Mouse (Mus musculus): ENCODE results near the gene Wdr25.

DNA sequence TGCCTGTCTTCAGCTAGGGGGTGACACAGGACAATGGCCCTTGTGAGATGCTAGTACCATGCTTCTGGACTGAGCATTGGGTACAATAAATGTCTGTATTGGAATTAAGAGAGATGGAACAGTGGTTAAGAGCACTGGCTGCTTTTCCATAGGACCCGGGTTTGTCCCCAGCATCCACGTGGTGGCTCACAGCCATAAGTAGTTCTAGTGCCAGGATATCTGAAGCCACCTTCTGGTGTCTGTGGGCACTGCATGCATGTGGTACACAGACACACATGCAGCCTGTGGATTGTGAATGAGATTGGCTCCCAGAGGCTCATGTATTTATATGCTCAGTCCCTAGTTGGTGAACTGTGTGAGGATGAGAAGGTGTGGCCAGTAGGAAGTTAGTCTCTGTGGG lies 23.9 kb upstream of the Wdr25 start:
- no peak for TF ChIP-seq GABPA (IDR thresholded peaks at IDR 0.05; ENCODE audit: insufficient replicate concordance, low read depth, low read length)
- TF ChIP-seq TBP (conservative IDR thresholded peaks at IDR 0.05; ENCODE audit: low read depth, low read length) = no peak
- no peak for TF ChIP-seq MAX (IDR thresholded peaks at IDR 0.05; ENCODE audit: low read length)
- peak in 1 of 2 experiments; percentile 40; a peak in 2 of 4 replicates for TF ChIP-seq CTCF (conservative IDR thresholded peaks at IDR 0.05 in 1 of 2, IDR thresholded peaks at IDR 0.05 in 1 of 2; ENCODE audit: low read depth in 2 of 2, low read length in 2 of 2)
- no peak for TF ChIP-seq MEF2A (IDR thresholded peaks at IDR 0.05; ENCODE audit: borderline replicate concordance, low read depth, low read length)
- no peak for TF ChIP-seq ZC3H11A (IDR thresholded peaks at IDR 0.05; ENCODE audit: low read depth, low read length)
- TF ChIP-seq E2F4 (IDR thresholded peaks at IDR 0.05; ENCODE audit: insufficient replicate concordance, low read depth, low read length) = no peak
- TF ChIP-seq USF2 (conservative IDR thresholded peaks at IDR 0.05; ENCODE audit: low read depth, low read length) = no peak
- no peak for TF ChIP-seq ZNF384 (IDR thresholded peaks at IDR 0.05; ENCODE audit: low read depth, low read length)
- no peak for TF ChIP-seq MAFK (IDR thresholded peaks at IDR 0.05; ENCODE audit: insufficient replicate concordance, low read length)
